Mouse (Mus musculus) midbrain, embryonic 11.5 days (tissue): Measurements from ENCODE around the gene Dpf3. TPM values are rescaled to one million over a fixed set of nuclear protein-coding genes. Genes with fewer than 3 reads are reported as not detected.

ENCODE experiments used
- ATAC-seq: fragments of 200-750 bp; cut with Nextera tagmentation; 2 replicates; pipeline ENCODE4 v1.8.0; 2017; ENCODE audit warnings: moderate TSS enrichment, moderate library complexity; ENCODE audit not compliant: low FRiP score
- DNase-seq: peaks from one replicate; pipeline ENCODE4 v3.0.0; 2015; ENCODE audit warnings: low spot score; ENCODE audit errors: missing footprints
- H3K27ac ChIP-seq: fragments of 300-500 bp; sonication (generic); 2 replicates; pipeline ENCODE4 v1.5.1; 2014; ENCODE audit warnings: low read depth, low read length
- H3K27me3 ChIP-seq: fragments of 300-500 bp; sonication (generic); 2 replicates; pipeline ENCODE4 v1.6.1; 2014; ENCODE audit warnings: mild to moderate bottlenecking, low read length, moderate library complexity, mixed read lengths; ENCODE audit not compliant: control insufficient read depth, insufficient read depth
- H3K36me3 ChIP-seq: fragments of 300-500 bp; sonication (generic); 2 replicates; pipeline ENCODE4 v1.6.1; 2014; ENCODE audit warnings: mild to moderate bottlenecking, low read length, moderate library complexity, mixed read lengths; ENCODE audit not compliant: control insufficient read depth, insufficient read depth
- H3K4me1 ChIP-seq: fragments of 300-500 bp; sonication (generic); 2 replicates; pipeline ENCODE4 v1.6.1; 2014; ENCODE audit warnings: low read length; ENCODE audit not compliant: control insufficient read depth, insufficient read depth
- H3K4me2 ChIP-seq: fragments of 300-500 bp; sonication (generic); 2 replicates; pipeline ENCODE4 v1.6.1; 2014; ENCODE audit warnings: mild to moderate bottlenecking, moderate library complexity
- H3K4me3 ChIP-seq: fragments of 300-500 bp; sonication (generic); 2 replicates; pipeline ENCODE4 v1.5.1; 2014; ENCODE audit warnings: low read depth, low read length
- H3K9ac ChIP-seq: fragments of 300-500 bp; sonication (generic); 2 replicates; pipeline ENCODE4 v1.6.1; 2014; ENCODE audit warnings: low read length
- H3K9me3 ChIP-seq: fragments of 300-500 bp; sonication (generic); 2 replicates; pipeline ENCODE4 v1.6.1; 2016; ENCODE audit warnings: low read length; ENCODE audit not compliant: control insufficient read depth
- WGBS: fragments of 180-500 bp; shearing (Covaris S2); extraction: QIAGEN DNeasy Blood & Tissue Kit; methylation state at CpG from one replicate; pipeline ENCODE4 v1.1.7; 2014; 5-methylcytosine and 5-hydroxymethylcytosine counted together
- polyA plus RNA-seq: library from polyadenylated mRNA; unstranded; fragments of >200 nt; fragmentation: Nextera tagmentation; extraction: Ambion mirVana; gene quantifications from 2 replicates; pipeline ENCODE4 v1.2.1, GENCODE M21; 2014

Dpf3 gene
- polyA plus RNA-seq, 1 experiment from 2014 or later: 11.3 TPM

DNA sequence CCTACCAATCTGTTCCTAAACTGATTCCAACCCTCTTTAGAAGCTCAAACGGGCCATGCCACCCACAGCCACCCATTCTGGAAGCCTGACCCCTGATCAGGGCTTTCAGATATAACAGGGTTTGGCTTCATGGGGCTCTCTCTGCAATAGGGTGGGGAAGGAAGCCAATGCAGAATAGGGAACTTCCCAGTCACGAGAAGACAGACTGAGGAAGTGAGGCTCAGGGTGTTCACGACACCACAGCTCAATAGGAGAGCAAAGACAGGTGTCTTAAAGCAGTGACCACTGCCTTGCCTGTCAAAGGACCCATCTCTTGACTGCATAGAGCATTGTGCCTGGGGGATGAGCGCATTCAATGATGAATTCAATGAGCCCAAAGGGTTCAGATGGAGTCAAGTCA, 256.3 kb downstream of the Dpf3 start:
- no peak overlapping the region for H3K9ac ChIP-seq
- H3K27me3 ChIP-seq: no peaks in the 10 kb centered on the region
- ATAC-seq (no peak), DNase-seq (no peak)
- H3K27ac ChIP-seq: no peak overlapping the region
- WGBS: 81% methylated on average over 4 of the region's 4 CpGs
- H3K4me1 ChIP-seq: peaks cover 18% of the 10 kb centered on the region
- no peaks in the 10 kb centered on the region for H3K9me3 ChIP-seq
- H3K4me2 ChIP-seq: no peak overlapping the region
- no peak overlapping the region for H3K4me3 ChIP-seq
- H3K36me3 ChIP-seq: no peaks in the 10 kb centered on the region

DNA sequence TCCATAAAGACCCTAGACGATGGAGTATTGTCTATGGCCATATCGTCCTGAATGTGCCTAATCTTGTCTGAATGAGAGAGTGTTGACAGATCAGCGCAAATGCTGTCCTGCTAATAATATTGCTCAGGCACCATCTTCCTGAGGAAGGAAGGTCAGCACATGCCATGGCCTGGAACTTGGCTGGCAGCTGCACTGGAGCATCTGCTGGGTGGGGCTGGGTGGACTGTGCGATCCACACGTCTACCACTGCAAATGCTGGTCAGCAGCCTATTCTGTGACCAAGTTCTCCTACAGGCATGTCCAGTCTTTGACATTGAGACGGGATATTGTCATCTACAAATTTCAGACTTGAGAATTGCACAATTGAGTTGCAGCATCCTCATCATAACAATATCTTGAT, 257.8 kb downstream of the Dpf3 start:
- ATAC-seq: no peak
- WGBS: 82% methylated on average over 6 of the region's 6 CpGs
- DNase-seq: no peak

DNA sequence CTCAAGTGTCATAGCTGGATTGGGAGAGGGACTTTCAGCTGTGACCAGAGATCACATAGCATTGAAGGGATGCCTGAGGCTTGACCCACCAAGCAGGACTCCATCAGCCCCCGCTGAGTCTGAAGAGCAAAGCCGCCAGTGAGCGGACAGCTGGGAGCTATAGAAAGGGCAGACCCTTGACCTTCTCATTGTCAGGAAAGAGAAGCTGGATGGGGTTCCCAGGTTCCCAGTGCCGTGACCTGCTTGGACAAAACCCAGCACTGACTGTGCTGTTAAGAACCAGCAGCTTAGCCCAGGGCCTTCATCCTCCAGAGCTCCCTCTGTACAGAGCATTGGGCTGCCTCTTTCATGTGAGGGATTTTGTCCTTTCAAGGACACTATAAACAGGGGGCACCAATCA, 260.5 kb downstream of the Dpf3 start:
- 7% methylated on average over 4 of the region's 4 CpGs for WGBS
- Histone ChIP-seq H3K4me1 (peaks cover 7% of the 10 kb centered on the region), H3K9me3 (no peaks in the 10 kb centered on the region), H3K36me3 (no peaks in the 10 kb centered on the region), H3K27me3 (no peaks in the 10 kb centered on the region), H3K27ac (no peak overlapping the region; the same call in 1 of the 2 replicates), H3K4me2 (no peak overlapping the region), H3K9ac (no peak overlapping the region), H3K4me3 (no peak overlapping the region)
- DNase-seq (no peak), ATAC-seq (peak; percentile 48; the same call in 1 of the 2 replicates)

More for the DNA sequence above, 257.8 kb downstream of the Dpf3 start:
- Histone ChIP-seq H3K27ac (no peak overlapping the region), H3K27me3 (no peaks in the 10 kb centered on the region), H3K4me2 (no peak overlapping the region), H3K9me3 (no peaks in the 10 kb centered on the region), H3K36me3 (no peaks in the 10 kb centered on the region), H3K9ac (no peak overlapping the region), H3K4me1 (peaks cover 18% of the 10 kb centered on the region), H3K4me3 (no peak overlapping the region)

DNA sequence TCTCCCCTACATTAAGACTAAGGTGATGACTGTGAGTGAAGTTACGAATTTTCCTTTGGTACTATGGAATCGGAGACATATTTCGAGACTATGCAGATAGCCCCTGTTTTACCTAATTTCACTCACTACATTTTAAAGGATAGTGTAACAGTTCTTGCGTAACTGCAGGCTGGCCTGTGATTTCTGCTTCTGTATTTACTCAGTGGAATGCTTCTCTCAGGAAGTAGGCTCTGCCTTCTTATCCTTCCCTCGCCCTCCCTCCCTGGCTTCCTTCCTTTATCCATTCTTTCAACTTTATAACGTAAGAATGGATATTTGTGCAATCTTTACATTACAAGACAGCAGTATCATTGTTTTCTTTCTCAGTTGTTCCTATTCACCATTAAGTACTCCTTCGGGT, 266.6 kb downstream of the Dpf3 start:
- no peak for ATAC-seq
- 85% methylated on average over 7 of the region's 7 CpGs for WGBS

DNA sequence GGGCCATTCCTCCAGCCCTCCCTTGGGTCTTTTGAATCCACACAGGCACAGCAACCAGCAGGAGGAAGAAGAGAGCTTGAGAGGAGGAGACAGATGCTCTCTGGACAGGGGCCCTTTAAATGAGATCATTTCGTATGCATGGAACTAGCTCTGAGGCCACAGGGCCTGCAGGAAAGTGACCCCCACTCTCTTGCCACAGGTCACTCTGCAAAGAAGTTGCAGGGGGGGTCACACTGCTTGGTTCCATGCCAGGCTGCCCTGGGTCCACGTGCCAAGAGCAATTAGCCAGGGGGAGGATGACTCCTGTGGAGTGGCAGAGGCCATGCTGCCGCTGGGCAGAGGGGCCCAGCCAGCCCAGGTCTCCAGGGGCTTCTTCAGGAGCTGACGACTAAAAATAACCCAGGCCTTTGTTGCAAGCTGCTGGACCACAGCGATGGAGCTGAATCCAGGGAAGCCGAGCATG, 273.6 kb downstream of the Dpf3 start:
- 29% methylated on average over 6 of the region's 6 CpGs for WGBS
- H3K27ac ChIP-seq: peak overlapping the region; percentile 30; the same call in 1 of the 2 replicates
- H3K27me3 ChIP-seq: no peaks in the 10 kb centered on the region
- peak; percentile 62 for ATAC-seq
- H3K4me1 ChIP-seq: peaks cover 2% of the 10 kb centered on the region; the same call in 1 of the 2 replicates
- no peak overlapping the region for H3K4me2 ChIP-seq
- no peaks in the 10 kb centered on the region for H3K9me3 ChIP-seq
- no peaks in the 10 kb centered on the region for H3K36me3 ChIP-seq
- peak; percentile 83 for DNase-seq
- no peak overlapping the region for H3K4me3 ChIP-seq
- H3K9ac ChIP-seq: no peak overlapping the region

More for the DNA sequence above, 266.6 kb downstream of the Dpf3 start:
- Histone ChIP-seq H3K27ac (no peak overlapping the region), H3K9me3 (no peaks in the 10 kb centered on the region), H3K4me1 (no peaks in the 10 kb centered on the region), H3K36me3 (no peaks in the 10 kb centered on the region), H3K9ac (no peak overlapping the region), H3K4me3 (no peak overlapping the region), H3K27me3 (no peaks in the 10 kb centered on the region), H3K4me2 (no peak overlapping the region)
- DNase-seq: no peak

DNA sequence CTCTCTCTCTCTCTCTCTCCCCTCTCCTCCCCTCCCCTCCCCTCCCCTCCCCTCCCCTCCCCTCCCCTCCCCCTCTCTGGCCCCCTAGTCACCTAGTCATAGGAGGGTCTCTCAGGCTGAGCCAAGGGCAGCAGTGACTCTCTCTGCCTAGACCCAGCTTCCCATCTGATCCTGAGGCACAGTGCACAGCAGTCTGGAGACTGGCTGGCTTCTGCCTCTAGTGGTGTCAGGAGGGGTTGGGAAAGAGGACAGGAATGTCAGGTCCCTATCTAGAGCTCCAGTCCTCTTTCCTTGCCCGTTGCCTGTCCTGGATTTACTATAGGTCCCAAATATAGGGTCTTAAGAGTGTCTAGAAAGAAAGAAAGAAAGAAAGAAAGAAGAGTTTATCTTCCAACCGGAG, 275.5 kb downstream of the Dpf3 start:
- no peak overlapping the region for H3K4me3 ChIP-seq
- ATAC-seq (no peak), DNase-seq (no peak)
- WGBS: 76% methylated on average over 2 of the region's 2 CpGs
- H3K27ac ChIP-seq: no peak overlapping the region
- H3K36me3 ChIP-seq: no peaks in the 10 kb centered on the region
- peaks cover 4% of the 10 kb centered on the region for H3K4me1 ChIP-seq
- H3K4me2 ChIP-seq: no peak overlapping the region
- no peak overlapping the region for H3K9ac ChIP-seq
- no peaks in the 10 kb centered on the region for H3K9me3 ChIP-seq
- no peaks in the 10 kb centered on the region for H3K27me3 ChIP-seq

DNA sequence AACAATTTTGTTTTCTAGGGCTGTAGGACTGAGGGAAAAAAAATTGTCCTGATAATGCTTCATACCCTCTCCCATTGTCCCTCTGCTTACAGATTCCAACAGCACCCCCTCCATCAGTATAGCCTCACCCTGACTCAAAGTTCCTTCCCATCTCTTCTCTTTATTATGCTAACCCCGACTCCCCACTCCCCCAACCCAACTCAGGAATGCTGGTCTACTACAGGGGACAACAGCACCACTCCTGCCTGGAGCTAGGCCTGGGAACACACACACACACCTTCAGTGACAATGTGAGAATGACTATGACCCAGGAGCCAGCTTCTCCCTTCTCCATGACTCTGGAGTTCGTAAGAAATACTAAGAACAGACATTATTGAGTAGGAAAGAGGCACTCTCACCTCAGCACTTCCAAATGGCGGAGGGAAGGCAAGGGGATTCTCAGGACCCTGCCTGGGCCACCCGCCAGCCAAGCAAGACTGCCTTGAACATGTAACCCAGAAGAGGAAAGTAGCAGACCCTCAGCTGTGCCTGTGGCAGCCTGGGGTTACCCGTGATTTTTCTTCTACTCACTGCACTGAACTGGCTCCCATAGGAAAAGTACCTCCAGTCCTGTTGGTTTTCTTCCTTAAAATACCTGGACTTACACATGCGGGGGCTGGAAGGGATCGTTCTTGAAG, 276.2 kb downstream of the Dpf3 start:
- Histone ChIP-seq H3K27me3 (no peaks in the 10 kb centered on the region), H3K9me3 (no peaks in the 10 kb centered on the region), H3K4me2 (no peak overlapping the region), H3K27ac (no peak overlapping the region), H3K9ac (no peak overlapping the region), H3K36me3 (no peaks in the 10 kb centered on the region), H3K4me1 (peaks cover 4% of the 10 kb centered on the region), H3K4me3 (no peak overlapping the region)
- WGBS: 82% methylated on average over 7 of the region's 7 CpGs
- DNase-seq (peak; percentile 66), ATAC-seq (no peak)

DNA sequence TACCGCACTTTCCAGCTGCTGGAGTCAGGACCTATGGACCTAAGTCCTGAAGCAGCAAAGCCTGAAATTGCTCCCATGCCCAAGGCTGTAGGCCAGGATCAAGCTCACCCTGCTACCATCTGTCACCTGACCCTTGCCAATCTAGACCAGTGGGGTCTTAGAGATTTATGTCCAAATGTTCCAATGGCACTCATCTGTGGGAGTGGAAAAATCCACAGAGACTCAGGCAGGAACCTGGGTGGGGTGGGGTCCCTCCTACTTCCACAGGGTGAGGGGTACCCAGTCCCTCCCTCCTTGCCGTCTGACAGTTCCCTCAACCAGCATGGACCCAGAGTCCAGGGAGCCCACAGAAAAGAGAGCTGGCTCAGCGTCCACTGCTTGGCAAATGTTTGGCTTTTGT, 276.8 kb downstream of the Dpf3 start:
- no peaks in the 10 kb centered on the region for H3K27me3 ChIP-seq
- H3K9ac ChIP-seq: no peak overlapping the region
- DNase-seq: peak; percentile 54
- no peaks in the 10 kb centered on the region for H3K36me3 ChIP-seq
- H3K4me2 ChIP-seq: no peak overlapping the region
- ATAC-seq: no peak
- no peak overlapping the region for H3K27ac ChIP-seq
- H3K4me3 ChIP-seq: no peak overlapping the region
- WGBS: 76% methylated on average over 3 of the region's 3 CpGs
- no peaks in the 10 kb centered on the region for H3K9me3 ChIP-seq
- peaks cover 4% of the 10 kb centered on the region for H3K4me1 ChIP-seq

DNA sequence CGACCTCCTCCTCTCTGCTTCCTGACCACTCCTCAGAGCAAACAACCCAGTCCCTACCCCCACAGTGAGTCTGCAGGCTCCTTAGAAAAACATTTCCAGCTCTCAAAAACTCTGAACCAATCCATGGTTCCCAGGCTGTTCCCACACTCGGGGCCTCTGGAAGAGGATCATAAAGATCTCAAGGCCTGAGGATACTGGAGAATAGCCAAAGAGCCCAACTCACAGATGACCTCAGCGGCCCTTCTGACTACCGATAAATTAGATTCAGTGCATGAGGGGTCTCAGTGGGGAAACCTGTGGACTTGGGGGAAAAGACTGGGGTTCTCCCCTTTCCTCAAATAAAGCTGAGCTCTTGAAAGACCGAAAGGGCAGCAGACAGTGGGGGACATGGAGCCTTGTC, 277.2 kb downstream of the Dpf3 start:
- no peak overlapping the region for H3K9ac ChIP-seq
- WGBS: 70% methylated on average over 5 of the region's 5 CpGs
- H3K4me3 ChIP-seq: no peak overlapping the region
- H3K4me1 ChIP-seq: peaks cover 4% of the 10 kb centered on the region
- H3K4me2 ChIP-seq: no peak overlapping the region
- no peak overlapping the region for H3K27ac ChIP-seq
- H3K27me3 ChIP-seq: no peaks in the 10 kb centered on the region
- DNase-seq (peak; percentile 64), ATAC-seq (no peak)
- no peaks in the 10 kb centered on the region for H3K9me3 ChIP-seq
- H3K36me3 ChIP-seq: no peaks in the 10 kb centered on the region
